Mouse (Mus musculus) embryonic fibroblast, embryonic 13.5 days (primary cell): Measurements from ENCODE around the gene Scn5a.

ENCODE experiments used
- CTCF ChIP-seq: IDR thresholded peaks from 2 replicates; pipeline ENCODE4 v1.5.1; 2011; ENCODE audit warnings: mild to moderate bottlenecking, control low read depth, low read length, moderate library complexity, borderline replicate concordance; ENCODE audit not compliant: insufficient read depth
- POLR2A ChIP-seq: IDR thresholded peaks from 2 replicates; pipeline ENCODE4 v1.6.1; 2011; ENCODE audit warnings: low read depth, mild to moderate bottlenecking, control low read depth, low read length, moderate library complexity

DNA sequence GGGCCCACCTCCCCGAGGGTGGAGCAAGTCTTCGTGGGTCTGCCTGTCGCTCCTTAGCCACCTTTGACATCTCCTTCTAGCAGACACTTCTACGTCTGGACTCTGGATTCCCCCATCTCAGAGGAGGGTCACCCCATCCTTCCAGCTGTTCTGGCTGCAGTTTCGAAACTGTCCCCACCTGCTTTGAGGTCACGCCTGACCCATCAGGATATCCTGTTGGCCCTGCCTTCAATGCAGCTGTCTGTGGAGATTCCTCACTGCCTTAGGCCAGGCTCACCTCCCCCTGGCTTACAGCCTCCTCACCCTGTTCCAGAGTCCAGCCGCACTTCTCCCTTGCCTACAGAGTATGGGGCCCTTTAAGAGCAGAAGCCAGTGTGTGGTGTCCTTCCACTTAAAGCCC is 79.9 kb downstream of the Scn5a start:
- TF ChIP-seq CTCF (no peak), POLR2A (no peak)
